Mouse (Mus musculus): ENCODE measurements around the gene Ptgs1. TPM values are rescaled to one million over a fixed set of nuclear protein-coding genes. Genes with fewer than 3 reads are reported as not detected.
"Not testable (repeated sequence)": the region's sequence is repeated elsewhere in the genome, so short reads cannot be mapped to it uniquely, and the experiment has no call there.

Ptgs1 gene
- 61.1 and 66.4 TPM in 2 replicates for polyA plus RNA-seq (2012; rRNA removed)

DNA sequence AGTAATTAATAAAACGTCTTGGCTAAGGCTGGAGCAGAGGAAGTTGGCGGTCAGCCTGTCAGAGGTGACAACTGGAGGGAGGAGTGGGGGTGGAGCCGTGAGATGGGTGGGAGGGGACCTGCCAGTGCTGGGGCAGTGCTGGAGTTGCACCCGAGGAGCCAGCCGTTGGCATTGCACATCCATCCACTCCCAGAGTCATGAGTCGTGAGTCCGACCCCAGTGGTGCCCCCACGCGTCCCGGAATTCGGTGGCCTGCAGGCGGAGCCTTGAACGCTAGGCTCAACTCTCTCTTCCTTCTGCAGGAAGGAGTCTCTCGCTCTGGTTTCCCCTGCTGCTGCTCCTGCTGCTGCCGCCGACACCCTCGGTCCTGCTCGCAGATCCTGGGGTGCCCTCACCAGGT lies at the start of gene Ptgs1:
Ptgs1 (plus strand) TSS at position 61 of the 400 bp plus-strand sequence.
- DNase-seq (ENCODE audit: low read depth), result no peak

DNA sequence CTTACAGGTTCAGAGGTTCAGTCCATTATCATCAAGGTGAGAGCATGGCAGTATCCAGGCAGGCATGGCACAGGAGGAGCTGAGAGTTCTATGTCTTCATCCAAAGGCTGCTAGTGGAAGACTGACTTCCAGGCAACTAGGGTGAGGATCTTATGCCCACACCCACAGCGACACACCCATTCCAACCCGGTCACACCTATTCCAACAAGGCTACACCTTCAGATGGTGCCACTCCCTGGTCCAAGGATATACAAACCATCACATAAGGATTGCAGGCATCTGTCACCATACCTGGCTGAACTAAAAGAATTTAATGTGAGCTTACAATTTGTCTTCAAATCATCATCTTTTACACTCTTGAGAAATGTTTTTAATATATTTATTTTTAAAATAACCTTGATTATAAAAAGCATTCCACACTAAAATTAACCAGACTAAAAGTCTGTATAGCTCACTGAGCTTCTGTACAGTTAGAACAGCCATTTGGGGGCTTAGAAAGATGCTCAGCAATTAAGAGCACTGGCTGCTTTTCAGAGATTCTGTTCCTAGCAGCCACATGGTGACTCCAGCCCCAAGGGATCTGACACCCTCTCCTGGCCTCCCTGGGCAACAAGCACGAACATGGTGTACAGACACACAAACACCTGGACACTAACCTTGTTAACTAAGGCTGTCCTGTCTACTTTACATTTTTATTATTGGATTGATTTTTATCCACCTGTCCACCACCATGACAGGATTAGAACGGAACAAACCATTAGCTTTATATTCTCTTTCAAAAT lies 48.4 kb upstream of the Ptgs1 start:
- not testable (repeated sequence) for DNase-seq (ENCODE audit: low read depth)

DNA sequence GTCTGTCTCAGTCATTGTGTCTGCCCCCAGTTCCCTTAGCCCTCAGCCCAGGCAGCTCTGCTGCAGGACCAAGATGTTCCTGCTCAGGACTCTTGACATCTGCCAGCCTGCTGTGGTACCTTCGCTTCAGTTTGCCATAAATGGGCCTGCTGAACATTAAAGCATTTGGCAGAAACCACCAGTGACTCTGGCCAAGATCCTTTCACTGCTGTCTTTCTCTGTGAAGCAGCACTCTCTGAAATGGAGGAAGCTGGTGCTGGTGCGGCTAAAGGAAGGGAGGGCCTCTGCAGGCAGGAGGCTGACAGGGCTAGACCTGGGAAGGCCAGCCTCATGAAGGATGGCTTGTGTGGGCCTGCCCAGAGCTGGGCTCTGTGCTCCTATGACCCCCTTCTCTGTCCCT lies 46.9 kb upstream of the Ptgs1 start:
- no peak for DNase-seq (ENCODE audit: low read depth)

DNA sequence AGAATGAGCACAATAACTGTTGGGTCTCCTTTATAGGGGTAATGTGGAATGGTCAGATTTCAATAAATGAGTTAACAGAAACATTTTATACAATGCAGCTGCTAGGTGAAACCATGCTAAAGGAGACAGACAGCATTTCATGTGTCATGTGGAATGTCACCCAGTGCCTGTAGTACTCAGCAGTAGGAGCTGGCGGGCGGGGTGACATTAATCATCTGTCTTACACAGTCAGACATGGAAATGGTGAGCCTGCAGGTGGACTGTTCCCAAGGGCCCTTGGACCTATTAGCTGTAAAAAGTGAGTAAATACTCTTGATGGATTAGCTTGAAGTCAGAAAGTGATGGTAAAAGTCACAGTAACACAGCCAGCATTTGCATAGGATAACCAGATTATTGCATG lies 46.0 kb upstream of the Ptgs1 start:
- no peak for DNase-seq (ENCODE audit: low read depth)

DNA sequence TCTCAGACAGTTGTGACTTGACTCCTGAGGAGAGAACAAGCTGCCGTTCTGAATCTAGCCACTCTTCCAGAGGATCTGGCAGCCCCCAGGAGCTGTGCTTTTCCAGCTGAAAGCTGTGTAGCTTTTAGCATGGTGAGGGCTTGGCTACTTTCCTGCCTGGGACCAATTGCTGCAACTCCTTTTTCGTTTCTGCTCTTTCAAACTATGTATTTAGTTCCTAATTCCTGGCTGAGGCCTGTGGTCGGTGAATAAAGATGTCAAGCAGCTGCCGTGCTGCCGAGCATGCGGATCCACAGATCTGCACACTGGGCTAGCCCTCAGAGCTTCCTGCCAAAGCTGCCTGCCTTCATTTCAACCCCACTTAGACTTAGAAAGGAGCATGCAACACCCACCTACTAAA lies 45.4 kb upstream of the Ptgs1 start:
- no peak for DNase-seq (ENCODE audit: low read depth)

DNA sequence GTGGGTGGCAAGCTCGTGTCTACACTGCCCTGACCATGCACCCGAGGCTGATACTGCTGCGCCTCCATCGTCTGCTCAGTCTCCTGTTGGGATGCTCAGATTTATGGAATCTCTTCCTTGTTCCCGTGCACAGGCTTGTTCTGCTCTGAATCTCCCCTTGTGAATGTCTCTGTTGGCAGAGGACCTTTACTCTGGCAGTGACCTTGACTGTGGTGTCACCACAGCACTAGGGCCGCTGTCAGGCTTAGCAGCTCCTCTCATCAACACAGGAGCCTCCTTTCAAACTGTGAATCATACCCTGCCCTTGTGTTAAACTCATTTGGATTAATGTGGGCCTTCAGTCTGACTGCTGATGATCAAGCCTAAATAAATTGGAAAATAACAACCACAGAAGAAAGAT lies 41.0 kb upstream of the Ptgs1 start:
- not testable (repeated sequence) for DNase-seq (ENCODE audit: low read depth)

DNA sequence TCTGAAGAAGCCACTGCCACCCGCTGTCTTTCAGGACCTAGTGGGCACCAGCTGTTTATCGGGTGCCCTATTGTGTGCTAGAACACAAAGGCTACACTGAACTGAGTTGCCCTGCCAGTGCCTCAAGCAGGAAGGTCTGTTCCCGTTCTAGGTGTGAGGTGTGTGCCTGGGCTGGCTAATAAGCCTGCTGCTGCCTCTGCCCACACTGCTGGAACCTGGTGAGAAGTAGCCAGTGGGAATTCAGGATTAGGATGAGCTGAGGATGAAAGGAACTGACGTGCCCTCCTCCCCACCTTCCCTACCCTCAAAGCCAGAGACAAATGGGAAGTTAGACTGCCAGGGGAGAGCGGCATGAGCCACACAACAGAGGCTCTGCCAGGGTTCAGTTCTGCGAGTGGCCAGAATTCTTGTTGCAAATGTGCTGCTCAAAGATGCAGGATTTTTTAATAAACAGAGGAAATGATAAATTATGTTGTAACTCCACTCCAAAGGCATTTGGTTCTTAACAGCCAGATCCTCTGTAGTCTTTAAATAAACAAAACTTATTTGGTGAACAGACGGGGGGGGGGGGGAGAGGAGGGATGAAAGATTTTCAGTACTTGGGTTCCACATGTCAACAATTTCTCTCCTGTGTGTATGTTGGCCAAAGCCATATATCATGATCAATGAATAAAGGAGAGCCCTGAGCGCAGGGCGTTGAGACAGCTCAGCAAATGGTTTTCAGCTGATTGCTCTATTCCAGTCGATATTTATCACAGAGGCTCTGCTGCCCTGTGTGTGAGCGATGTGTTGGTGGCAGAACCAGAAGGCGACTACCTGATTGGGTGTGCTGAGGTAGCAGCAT lies 38.9 kb upstream of the Ptgs1 start:
- DNase-seq (ENCODE audit: low read depth), result no peak

DNA sequence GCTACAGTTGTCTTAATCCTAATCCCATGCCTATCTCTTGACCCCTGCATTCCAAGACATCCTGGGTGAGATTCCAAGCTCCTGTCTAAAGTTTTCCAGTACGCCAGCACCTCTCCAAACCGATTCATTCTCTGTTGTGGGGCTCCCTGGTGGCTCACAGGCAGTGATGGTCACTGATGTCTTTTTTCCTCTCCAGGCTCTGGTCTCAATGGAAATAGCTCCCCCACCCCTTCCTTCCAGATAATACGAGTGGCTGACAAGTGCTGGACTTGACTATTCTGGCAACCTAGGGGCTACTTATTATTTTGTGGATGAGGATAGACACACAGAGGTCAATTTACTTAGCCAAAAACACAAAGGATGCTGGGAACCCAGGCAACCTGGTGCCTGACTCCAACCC lies 33.2 kb upstream of the Ptgs1 start:
- DNase-seq (ENCODE audit: low read depth), result no peak

DNA sequence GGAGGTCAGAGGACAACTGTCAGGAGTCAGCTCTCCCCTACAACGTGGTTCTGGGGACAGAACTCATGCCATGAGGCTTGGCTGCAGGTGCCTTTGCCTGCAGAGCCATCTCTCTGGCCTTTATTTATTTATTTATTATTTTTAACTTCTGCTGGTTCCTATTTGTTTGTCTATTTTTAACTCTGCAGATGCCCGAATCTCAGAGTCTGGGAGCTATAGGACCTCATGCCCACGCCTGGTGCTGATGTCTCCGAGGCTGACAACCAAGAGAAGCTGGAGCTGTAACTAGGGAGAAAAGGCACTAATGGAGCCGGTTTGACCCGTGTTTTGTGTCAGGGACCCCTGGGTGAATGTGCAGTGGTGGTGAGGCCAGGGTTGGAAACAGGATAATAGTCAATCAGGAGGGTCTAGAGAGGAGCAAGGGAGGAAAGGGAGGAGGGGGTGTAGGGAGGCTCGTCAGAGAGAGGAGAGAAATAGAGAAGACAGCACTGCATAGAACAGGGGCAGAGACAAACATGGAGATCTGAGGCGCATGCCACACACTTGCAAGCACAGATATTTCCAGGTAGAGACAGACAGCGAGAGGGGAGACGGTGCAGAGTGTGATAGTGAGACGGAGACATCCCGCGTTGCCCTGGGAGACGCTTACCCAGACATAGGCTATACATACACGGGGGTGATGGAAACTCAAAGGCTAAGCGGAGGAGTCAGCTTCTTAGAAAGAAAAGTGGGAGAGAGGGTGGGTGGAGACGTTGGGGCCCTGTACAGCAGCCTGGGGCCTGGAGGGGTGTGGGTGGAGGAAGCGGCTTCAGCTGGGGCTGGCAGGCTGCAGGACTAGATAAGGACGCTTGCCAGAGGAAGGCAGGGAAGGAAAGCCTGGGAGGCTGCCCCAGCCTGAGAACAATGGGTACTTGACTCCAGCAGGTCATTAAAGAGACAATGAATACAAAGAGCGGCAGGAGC lies 32.0 kb upstream of the Ptgs1 start:
- no peak for DNase-seq (ENCODE audit: low read depth)

DNA sequence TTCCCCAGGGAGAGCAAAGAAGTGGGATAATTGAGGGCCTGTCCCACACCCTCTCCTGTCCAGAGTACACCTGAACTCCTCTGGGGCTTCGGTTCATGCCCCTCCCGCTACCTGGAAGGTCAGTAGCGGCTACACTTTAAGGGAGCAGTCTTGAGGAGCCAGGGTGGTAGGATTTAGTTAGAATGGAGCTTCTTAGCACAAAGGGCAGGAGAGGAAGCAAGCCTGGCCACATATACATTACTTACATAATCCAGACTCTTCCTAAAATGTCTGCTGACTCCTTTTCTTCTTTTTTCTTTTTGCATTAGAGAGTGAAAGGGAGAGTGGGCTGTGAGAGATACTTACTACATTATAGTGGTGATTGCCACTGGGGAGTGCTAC lies 31.4 kb upstream of the Ptgs1 start:
- DNase-seq (ENCODE audit: low read depth), result no peak

DNA sequence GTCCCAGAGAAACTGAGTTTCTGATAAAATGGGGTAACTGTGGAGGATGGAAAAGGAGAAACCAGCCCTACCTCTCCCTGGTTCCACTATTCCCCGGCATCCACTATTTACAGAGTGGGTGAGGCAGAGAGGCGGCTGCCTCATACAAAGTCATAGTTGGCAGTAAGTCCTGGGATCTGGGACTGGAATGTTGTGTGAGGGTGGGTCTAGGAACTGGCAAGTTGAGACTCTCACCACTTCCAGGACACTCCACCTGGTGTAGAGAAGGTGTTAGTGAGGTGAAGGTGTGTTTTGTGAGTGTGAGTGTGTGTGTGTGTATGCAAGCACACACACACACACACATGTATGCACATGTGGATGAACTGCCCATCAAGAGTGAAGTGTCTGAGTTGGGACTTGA lies 29.4 kb upstream of the Ptgs1 start:
- DNase-seq (ENCODE audit: low read depth), result no peak

DNA sequence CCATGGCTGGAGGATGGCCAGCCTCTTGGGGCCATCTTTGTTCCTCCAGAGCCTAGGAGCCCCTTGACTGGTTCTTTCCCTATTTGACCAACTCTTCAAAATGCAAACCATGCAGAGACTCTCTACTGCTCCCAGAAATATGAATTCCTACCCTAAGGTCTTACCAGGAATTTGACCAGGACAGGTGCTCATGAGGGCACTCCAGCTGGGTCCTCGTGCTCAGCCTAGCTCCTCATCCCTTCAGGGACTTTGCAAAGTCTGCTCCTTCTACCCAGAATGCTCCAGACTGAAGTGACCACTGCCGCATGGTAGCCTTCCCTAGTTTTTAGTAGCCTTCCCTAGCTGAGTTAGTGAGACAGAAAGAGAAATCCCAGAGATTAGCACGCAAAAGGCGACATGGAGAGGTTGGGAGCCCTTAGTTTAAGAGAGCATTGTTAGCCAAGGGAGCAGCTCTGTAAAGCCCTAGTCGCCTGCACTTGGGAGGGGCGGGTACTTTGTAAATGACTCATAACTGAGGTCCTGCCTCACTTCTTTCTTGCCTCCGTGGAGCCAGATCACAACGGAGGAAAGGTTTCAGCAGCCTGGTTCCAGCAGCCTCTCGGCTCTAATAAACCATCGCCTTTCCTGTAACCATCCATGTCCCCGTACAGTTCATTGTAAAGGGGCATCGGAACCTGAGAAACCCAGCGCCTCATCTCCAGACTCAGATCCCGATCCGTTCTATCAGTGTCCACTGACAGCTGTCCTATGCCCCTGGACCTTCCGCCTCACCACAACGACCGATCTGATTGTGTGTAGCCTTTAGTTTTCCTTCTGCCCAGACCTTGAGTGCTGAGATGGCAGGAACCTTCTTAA lies 28.2 kb upstream of the Ptgs1 start:
- no peak for DNase-seq (ENCODE audit: low read depth)

DNA sequence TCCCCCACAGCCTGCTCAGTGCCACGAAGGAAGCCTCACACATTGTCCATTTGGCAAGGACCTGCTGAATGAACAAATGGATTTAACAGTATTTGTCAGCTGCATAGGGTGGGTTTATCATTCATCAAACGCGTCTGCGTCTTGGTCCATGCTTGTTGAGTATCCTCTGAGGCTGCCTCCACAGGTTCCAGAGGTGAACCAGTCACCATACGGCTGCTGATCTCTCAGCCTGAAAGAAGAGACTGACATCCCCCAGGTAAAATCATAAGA lies 27.7 kb upstream of the Ptgs1 start:
- no peak for DNase-seq (ENCODE audit: low read depth)

DNA sequence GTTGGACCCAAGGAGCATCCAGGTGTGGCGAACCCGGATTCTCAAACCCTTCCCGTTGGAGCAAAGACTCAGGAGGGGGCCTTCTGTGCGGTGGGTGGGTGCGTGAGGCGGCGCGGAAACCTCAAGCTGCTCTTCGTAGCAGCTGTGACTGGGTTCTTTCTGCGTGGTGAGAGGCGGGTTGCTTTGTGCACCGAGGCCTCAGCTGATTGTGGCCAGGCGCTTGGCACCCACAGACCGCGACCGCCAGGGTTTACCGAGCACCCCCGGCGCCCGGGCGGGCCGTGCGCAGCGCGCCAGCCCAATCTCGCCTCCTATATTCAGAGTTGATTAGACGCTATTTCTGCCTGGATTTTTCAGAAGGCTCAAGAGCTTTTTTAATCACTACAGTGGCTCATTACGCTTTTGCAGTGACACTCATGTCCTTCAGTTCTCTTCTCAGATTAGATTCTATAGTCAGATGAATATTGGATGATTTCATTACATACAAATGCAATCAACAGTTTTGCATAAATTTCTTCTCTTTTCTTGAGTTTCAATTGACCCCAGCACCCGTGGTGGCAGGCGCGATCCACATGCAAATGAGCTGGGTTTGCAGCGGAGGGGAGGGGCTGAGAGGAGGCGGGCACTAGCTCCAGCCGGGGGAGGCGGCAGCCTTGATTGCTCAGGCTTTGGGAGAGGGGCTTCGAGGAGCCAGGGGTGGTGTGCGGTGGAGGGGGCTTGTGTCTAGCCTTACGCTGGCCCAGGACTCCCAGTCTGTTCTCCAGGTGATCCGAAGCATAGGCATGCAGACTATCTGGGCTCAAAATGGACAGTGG lies 27.0 kb upstream of the Ptgs1 start:
- DNase-seq (ENCODE audit: low read depth), result no peak

DNA sequence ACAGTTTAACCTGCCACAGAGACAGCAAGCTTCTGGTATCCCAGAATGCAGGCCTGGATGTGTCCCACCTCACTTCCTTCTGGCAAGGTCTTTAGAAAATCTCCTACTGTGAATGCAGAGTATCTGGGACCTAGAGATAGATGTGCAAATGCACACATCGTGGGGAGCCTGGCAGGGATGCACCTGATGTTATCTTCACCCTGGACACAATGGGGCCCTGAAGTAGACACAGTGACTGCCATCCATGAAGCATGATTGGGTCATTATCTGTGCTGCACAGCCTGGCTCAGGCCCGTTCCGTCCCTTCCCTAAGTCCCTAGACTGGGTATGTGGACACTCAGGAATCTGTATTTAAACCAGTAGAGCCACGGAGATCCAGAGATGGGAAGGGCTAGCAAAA lies 25.6 kb upstream of the Ptgs1 start:
- DNase-seq (ENCODE audit: low read depth), result no peak

DNA sequence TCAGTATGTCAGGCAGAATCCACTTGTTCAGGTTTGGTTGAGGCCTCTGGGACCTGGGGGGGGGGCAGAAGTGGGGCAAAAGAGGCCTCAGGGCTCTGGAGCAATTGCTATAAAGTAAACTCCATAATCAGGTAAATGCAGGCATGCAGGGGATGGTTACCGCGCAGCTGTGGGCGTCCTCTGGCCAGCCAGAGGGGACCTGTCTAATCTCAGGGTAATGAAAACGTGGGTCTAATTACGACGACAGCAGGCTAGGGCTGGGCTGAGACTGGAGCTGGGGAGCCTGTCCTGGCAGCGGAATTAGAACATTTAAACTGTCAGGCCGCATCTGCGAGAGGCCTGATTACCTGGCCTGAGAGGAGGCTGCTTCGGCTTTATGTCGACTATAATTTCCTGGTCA lies 23.2 kb upstream of the Ptgs1 start:
- DNase-seq (ENCODE audit: low read depth), result no peak

DNA sequence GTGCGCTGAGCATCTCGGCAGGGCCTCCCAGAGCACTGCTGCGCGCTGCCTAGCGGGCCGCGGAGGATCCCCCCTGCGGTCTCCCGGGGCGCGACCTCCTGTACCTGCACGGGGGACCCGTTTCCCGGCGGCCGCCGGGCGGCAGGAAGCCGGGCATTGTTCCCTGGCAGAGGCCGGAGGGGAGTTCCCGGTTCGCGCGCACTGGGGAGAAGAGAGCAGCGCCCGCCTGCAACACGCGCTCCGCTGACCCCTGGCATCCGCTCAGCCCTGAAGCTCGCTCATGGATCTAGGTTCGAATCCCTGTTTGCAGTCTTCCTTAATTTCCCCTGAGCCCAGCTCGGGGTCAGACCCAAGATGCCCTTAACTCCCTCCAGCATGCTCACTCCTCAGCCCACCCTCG lies 19.4 kb upstream of the Ptgs1 start:
- DNase-seq (ENCODE audit: low read depth), result no peak

DNA sequence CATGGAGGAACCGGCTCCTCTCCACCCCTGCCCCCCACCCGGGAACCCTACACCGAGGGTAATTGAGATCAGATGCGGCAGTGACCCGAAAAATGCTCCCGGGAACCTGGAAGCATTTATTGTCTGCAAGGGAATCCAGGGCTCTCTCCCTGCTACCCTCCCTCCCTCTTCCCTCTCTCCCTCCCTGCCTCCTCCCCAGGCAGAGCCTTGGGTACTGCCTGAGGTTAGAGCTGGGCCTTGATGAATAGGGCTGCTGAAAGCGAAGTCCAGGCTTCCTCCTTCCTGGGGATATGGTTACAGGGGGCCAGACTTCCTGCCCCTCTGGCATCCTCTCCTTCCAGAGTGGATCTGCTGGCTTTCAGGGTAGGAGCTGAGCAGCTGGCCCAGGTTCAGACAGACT lies 18.4 kb upstream of the Ptgs1 start:
- DNase-seq (ENCODE audit: low read depth), result no peak

DNA sequence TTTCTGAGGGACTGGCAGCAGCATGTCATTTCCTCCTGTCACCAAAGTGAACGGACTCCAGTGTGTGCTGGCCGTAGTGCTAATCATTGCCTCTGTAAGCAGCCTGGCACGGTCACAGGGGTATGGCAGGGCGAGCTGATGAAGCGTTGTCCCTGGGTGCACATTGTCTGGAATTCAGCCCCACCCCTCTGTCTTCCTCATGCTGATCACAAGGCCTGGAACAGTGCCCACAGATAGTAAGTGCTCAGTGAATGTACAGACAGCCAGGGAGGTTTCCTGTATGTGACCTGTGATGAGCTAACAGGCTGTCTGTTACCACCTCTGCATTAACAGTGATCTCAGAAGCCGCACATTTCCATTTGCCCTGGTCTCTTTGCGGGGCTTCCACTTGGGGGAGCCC lies 17.1 kb upstream of the Ptgs1 start:
- DNase-seq (ENCODE audit: low read depth), result no peak

DNA sequence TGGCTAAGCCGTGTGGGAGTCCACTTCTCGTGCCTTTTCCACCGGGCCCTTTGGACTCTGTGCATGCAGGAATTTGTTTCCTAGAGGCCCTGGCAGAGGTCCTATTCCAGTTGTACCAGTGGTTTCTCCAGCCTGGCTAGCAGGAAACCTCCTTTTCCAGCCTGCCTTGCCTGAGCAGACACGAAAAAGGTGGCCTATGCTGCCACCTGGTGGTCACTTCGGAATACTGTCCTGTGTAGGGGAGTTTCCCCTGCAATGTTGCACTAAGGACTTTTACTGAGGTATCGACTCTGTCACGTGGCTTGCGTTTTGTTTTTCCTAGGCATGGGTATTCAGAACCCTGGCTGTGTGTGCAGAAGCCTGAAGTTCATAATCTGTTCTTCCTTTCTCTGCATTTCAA lies 16.2 kb upstream of the Ptgs1 start:
- DNase-seq (ENCODE audit: low read depth), result no peak

DNA sequence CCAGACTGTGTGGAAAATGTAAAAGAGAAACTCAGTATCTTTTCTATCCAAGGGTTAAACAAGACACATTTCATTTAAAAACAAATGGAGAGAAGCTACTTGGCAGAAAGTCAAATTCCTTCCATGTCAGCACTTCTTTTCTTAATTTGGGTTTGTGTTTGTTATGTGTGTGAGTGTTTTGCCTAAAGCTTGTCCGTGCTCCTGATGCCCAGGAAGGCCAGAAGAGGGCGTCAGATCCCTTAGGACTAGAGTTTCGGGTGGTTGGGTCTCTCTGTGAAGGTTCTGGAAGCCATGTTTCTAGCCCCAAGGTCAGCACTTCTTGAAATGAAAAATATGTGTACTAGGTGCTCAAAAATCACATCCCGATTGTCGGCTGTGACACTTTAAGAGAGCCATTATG lies 15.8 kb upstream of the Ptgs1 start:
- no peak for DNase-seq (ENCODE audit: low read depth)

Measured in gonadal fat pad, adult 2 months (tissue).